Mouse (Mus musculus) T-helper 2 cell (primary cell): ENCODE results near the gene Mroh2a.

Experiments
- in situ Hi-C: fragments of 300-600 bp; cut with MboI, MseI; formaldehyde crosslinking; loops from one replicate; pipeline ENCODE4 v1.15.1; 2025; ENCODE audit warnings: high pct_unique_total_duplicates

The Mroh2a gene

GRCm38 (mm10) chr1:88289917-88290316 is 63.1 kb downstream of the Mroh2a start:
- in situ Hi-C loops: no loop called here

GRCm38 (mm10) chr1:88290511-88290910 is 63.7 kb downstream of the Mroh2a start:
- in situ Hi-C loops: no loop called here

GRCm38 (mm10) chr1:88291409-88292005 is 64.7 kb downstream of the Mroh2a start:
- in situ Hi-C loops: no loop called here

GRCm38 (mm10) chr1:88292057-88292456 is 65.3 kb downstream of the Mroh2a start:
- in situ Hi-C loops: no loop called here

- in situ Hi-C loops: no loop called here
These were observed 67.9 kb downstream of the Mroh2a start for GRCm38 (mm10) chr1:88294650-88295049.

GRCm38 (mm10) chr1:88296171-88296920 is 69.6 kb downstream of the Mroh2a start:
- in situ Hi-C loops: no loop called here

- in situ Hi-C loops: no loop called here
These were observed 70.9 kb downstream of the Mroh2a start for GRCm38 (mm10) chr1:88297480-88298258.

- in situ Hi-C loops: no loop called here
These were observed 72.1 kb downstream of the Mroh2a start for GRCm38 (mm10) chr1:88298686-88299528.

- in situ Hi-C loops: no loop called here
These were observed 72.8 kb downstream of the Mroh2a start for GRCm38 (mm10) chr1:88299529-88299945.

GRCm38 (mm10) chr1:88300301-88301050 is 73.7 kb downstream of the Mroh2a start:
- in situ Hi-C loops: no loop called here

GRCm38 (mm10) chr1:88301121-88302014 is 74.6 kb downstream of the Mroh2a start:
- in situ Hi-C loops: no loop called here

GRCm38 (mm10) chr1:88302057-88302740 is 75.4 kb downstream of the Mroh2a start:
- in situ Hi-C loops: no loop called here

- in situ Hi-C loops: no loop called here
These were observed 77.0 kb downstream of the Mroh2a start for GRCm38 (mm10) chr1:88303762-88304161.

GRCm38 (mm10) chr1:88304261-88304985 is 77.6 kb downstream of the Mroh2a start:
- in situ Hi-C loops: no loop called here

GRCm38 (mm10) chr1:88305018-88305795 is 78.4 kb downstream of the Mroh2a start:
- in situ Hi-C loops: no loop called here

- in situ Hi-C loops: no loop called here
These were observed 79.8 kb downstream of the Mroh2a start for GRCm38 (mm10) chr1:88306543-88306942.

GRCm38 (mm10) chr1:88307180-88307579 is 80.4 kb downstream of the Mroh2a start:
- in situ Hi-C loops: no loop called here

- in situ Hi-C loops: no loop called here
These were observed 82.2 kb downstream of the Mroh2a start for GRCm38 (mm10) chr1:88309020-88309419.
